Mouse (Mus musculus) lung, postnatal 0 days (tissue): Measurements from ENCODE around the gene Gm10668. TPM values are rescaled to one million over a fixed set of nuclear protein-coding genes. Genes with fewer than 3 reads are reported as not detected.
"Not testable (repeated sequence)": the region's sequence is repeated elsewhere in the genome, so short reads cannot be mapped to it uniquely, and the experiment has no call there.

Experiments used
- ATAC-seq: fragments of 200-750 bp; cut with Nextera tagmentation; 2 replicates; pipeline ENCODE4 v1.8.0; 2017; ENCODE audit warnings: moderate library complexity
- DNase-seq: peaks from one replicate; pipeline ENCODE4 v3.0.0-alpha.2; 2016; ENCODE audit warnings: low spot score
- H3K27ac ChIP-seq: fragments of 300-500 bp; sonication (generic); 2 replicates; pipeline ENCODE4 v1.5.1; 2014; ENCODE audit warnings: antibody characterized with exemption, mild to moderate bottlenecking, low read length, mixed read lengths
- H3K27me3 ChIP-seq: fragments of 300-500 bp; sonication (generic); replicated peaks from 2 replicates; pipeline ENCODE4 v1.6.1; 2014; ENCODE audit warnings: low read length, mixed read lengths; ENCODE audit not compliant: insufficient read depth
- H3K36me3 ChIP-seq: fragments of 300-500 bp; sonication (generic); 2 replicates; pipeline ENCODE4 v1.6.1; 2014; ENCODE audit warnings: low read length, mixed read lengths; ENCODE audit not compliant: insufficient read depth
- H3K4me1 ChIP-seq: fragments of 300-500 bp; sonication (generic); 2 replicates; pipeline ENCODE4 v1.6.1; 2014; ENCODE audit warnings: antibody characterized with exemption, low read depth, low read length, mixed read lengths; ENCODE audit not compliant: insufficient read depth
- H3K4me2 ChIP-seq: fragments of 300-500 bp; sonication (generic); replicated peaks from 2 replicates; pipeline ENCODE4 v1.6.1; 2014; ENCODE audit warnings: low read depth, mild to moderate bottlenecking, low read length, moderate library complexity, mixed read lengths
- H3K4me3 ChIP-seq: fragments of 300-500 bp; sonication (generic); 2 replicates; pipeline ENCODE4 v1.5.1; 2014; ENCODE audit warnings: low read depth, low read length
- H3K9ac ChIP-seq: fragments of 300-500 bp; sonication (generic); replicated peaks from 2 replicates; pipeline ENCODE4 v1.6.1; 2014; ENCODE audit warnings: low read depth, mild to moderate bottlenecking
- H3K9me3 ChIP-seq: fragments of 300-500 bp; sonication (generic); 2 replicates; pipeline ENCODE4 v1.6.1; 2016; ENCODE audit warnings: low read length, mixed read lengths
- WGBS: fragments of 180-500 bp; shearing (Covaris S2); extraction: QIAGEN DNeasy Blood & Tissue Kit; methylation state at CpG from one replicate; pipeline ENCODE4 v1.1.7; 2014; 5-methylcytosine and 5-hydroxymethylcytosine counted together
- polyA plus RNA-seq: library from polyadenylated mRNA; unstranded; fragments of >200 nt; fragmentation: Nextera tagmentation; extraction: Ambion mirVana; gene quantifications from 2 replicates; pipeline ENCODE4 v1.2.1, GENCODE M21; 2015

Gene Gm10668
- not detected in 2 replicates for polyA plus RNA-seq

- ATAC-seq, H3K36me3 ChIP-seq, H3K4me1 ChIP-seq, H3K9ac ChIP-seq, H3K9me3 ChIP-seq, H3K4me3 ChIP-seq, H3K4me2 ChIP-seq, DNase-seq, H3K27ac ChIP-seq, H3K27me3 ChIP-seq: not testable (repeated sequence)
- no CpG with 5 or more reads among the region's 1 CpGs for WGBS
Measured at GRCm38 (mm10) chr7:20730524-20730923, at the start of gene Gm10668. Gene Gm10668 (minus strand): TSS chr7:20730624.

- WGBS = no CpG with 5 or more reads among the region's 3 CpGs
- not testable (repeated sequence) for H3K4me1 ChIP-seq, ATAC-seq
Measured at GRCm38 (mm10) chr7:20770885-20771284, 40.5 kb upstream of the Gm10668 start, which contains the start of gene Vmn1r112. Gene Vmn1r112 (plus strand): TSS chr7:20771185.

GRCm38 (mm10) chr7:20703116-20703515 is 27.3 kb downstream of the Gm10668 start, which contains the start of gene Vmn1r111:
Gene Vmn1r111 (minus strand): TSS chr7:20703216.
- ATAC-seq = not testable (repeated sequence)
- no CpG with 5 or more reads among the region's 2 CpGs for WGBS

More at GRCm38 (mm10) chr7:20770885-20771284, 40.5 kb upstream of the Gm10668 start, which contains the start of gene Vmn1r112:
- H3K9ac ChIP-seq, H3K27me3 ChIP-seq, DNase-seq, H3K4me3 ChIP-seq, H3K27ac ChIP-seq, H3K4me2 ChIP-seq, H3K9me3 ChIP-seq, H3K36me3 ChIP-seq: not testable (repeated sequence)

More at GRCm38 (mm10) chr7:20703116-20703515, 27.3 kb downstream of the Gm10668 start, which contains the start of gene Vmn1r111:
- not testable (repeated sequence) for H3K27me3 ChIP-seq, DNase-seq, H3K9ac ChIP-seq, H3K27ac ChIP-seq, H3K36me3 ChIP-seq, H3K4me1 ChIP-seq, H3K4me2 ChIP-seq, H3K9me3 ChIP-seq, H3K4me3 ChIP-seq

Other genes starting within 250 kb of the Gm10668 start
- gene Vmn1r103, start 220.1 kb downstream of the Gm10668 start, polyA plus RNA-seq = not detected in 2 replicates
- not detected in 2 replicates for gene Vmn1r104, start 196.8 kb downstream of the Gm10668 start, polyA plus RNA-seq
- not detected in 2 replicates for gene Gm5726, start 184.9 kb downstream of the Gm10668 start, polyA plus RNA-seq
- gene Gm4141, start 154.4 kb downstream of the Gm10668 start, polyA plus RNA-seq = not detected in 2 replicates
- gene Gm4513, start 131.6 kb downstream of the Gm10668 start, polyA plus RNA-seq = not detected in 2 replicates
- not detected in 2 replicates for gene Vmn1r107, start 61.7 kb downstream of the Gm10668 start, polyA plus RNA-seq
- not detected in 2 replicates for gene Vmn1r111, start 27.4 kb downstream of the Gm10668 start, polyA plus RNA-seq
- gene Vmn1r112, start 40.6 kb upstream of the Gm10668 start, polyA plus RNA-seq = not detected in 2 replicates
- gene Vmn1r113, start 56.7 kb upstream of the Gm10668 start, polyA plus RNA-seq = not detected in 2 replicates
- gene Vmn1r114, start 81.6 kb upstream of the Gm10668 start, polyA plus RNA-seq = not detected in 2 replicates
- not detected in 2 replicates for gene Vmn1r115, start 114.4 kb upstream of the Gm10668 start, polyA plus RNA-seq
- gene Vmn1r116, start 141.6 kb upstream of the Gm10668 start, polyA plus RNA-seq = not detected in 2 replicates
- gene Vmn1r117, start 153.5 kb upstream of the Gm10668 start, polyA plus RNA-seq = not detected in 2 replicates
- gene Vmn1r118, start 181.7 kb upstream of the Gm10668 start, polyA plus RNA-seq = not detected in 2 replicates